In the genomic region with DNA sequence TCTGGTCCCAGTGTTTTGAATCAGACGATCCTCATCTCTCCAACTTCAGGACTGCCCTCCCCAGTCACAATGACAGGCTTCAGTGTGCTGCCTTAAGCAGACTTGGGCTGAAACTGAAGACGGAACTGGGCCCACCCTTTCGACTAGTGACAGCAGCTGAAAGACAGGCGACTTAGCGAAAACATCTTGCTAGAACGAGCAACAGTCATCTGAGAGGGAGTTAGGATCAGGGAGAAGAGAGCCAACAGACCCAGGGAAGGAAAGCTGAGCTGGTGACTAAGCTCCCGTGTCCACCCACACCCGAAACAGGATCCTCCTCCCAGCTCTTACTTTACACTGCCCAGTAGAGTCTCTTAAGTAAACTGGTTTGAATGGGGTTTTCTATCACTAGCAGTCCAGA, we compare ENCODE assay signal across 17 mouse cellular contexts.
DNase-seq lines count a peak whose midpoint lies in the region; ATAC-seq and TF ChIP-seq lines count a peak whose summit lies in the region.
"Had no signal": no experiment of that assay in that cellular context is flagged by ENCODE, and none has a peak within 500 bp of the region (broad histone marks: within the 10 kb centered on the region; RNA-seq: fewer than 3 reads in every experiment).

No protein-coding gene starts in this region.

- no peak overlapping the region for H3K4me2 ChIP-seq in kidney, embryonic 14.5 days (replicated peaks; ENCODE audit: low read depth, low read length)
- no peak overlapping the region for H3K4me2 ChIP-seq in lung, postnatal 0 days (replicated peaks; ENCODE audit: low read depth, low read length)
- H3K4me2 ChIP-seq: forebrain, embryonic 13.5 days; heart, embryonic 13.5 days had no signal

- no peak for TF ChIP-seq EP300 in lung, postnatal 0 days (IDR thresholded peaks at IDR 0.05)

- no peak overlapping the region for H3K4me3 ChIP-seq in kidney, embryonic 14.5 days (ENCODE audit: low read length)
- no peak overlapping the region for H3K4me3 ChIP-seq in lung, postnatal 0 days (ENCODE audit: low read depth, low read length)
- H3K4me3 ChIP-seq: forebrain, embryonic 13.5 days; heart, embryonic 13.5 days had no signal

- no peaks in the 10 kb centered on the region for H3K4me1 ChIP-seq in kidney, embryonic 14.5 days (ENCODE audit: control insufficient read depth, insufficient read depth, low read length)
- H3K4me1 ChIP-seq in lung, postnatal 0 days (ENCODE audit: insufficient read depth, low read depth, low read length): no peaks in the 10 kb centered on the region
- H3K4me1 ChIP-seq: heart, embryonic 13.5 days had no signal

- no peak for DNase-seq in kidney, postnatal 25 days
- DNase-seq in right cerebral cortex, adult 18-20 months: peak; percentile 24
- DNase-seq in right cerebral cortex, postnatal 14 days: no peak
- peak; percentile 69 for DNase-seq in gastrocnemius, adult 18-20 months (ENCODE audit: low spot score)
- peak; percentile 84 for DNase-seq in skeletal muscle tissue, adult 2 months (ENCODE audit: low read depth, low spot score)
- DNase-seq in ovary, adult 18-20 months (ENCODE audit: low spot score): no peak
- DNase-seq in lung, postnatal 0 days (ENCODE audit: low spot score): no peak
- DNase-seq: adrenal gland, postnatal 10 days; cerebellum, adult 2 months; heart, postnatal 4 days; kidney, adult 9 months; midbrain, embryonic 14.5 days had no signal

- H3K27ac ChIP-seq in kidney, embryonic 14.5 days (ENCODE audit: low read depth, low read length): no peak overlapping the region
- no peak overlapping the region for H3K27ac ChIP-seq in lung, postnatal 0 days (ENCODE audit: low read length)
- H3K27ac ChIP-seq: forebrain, embryonic 13.5 days; heart, embryonic 13.5 days; macrophage; stomach, postnatal 0 days had no signal

- H3K9me3 ChIP-seq in kidney, embryonic 14.5 days (ENCODE audit: control insufficient read depth, low read length): no peaks in the 10 kb centered on the region
- H3K9me3 ChIP-seq in lung, postnatal 0 days (ENCODE audit: low read length): no peaks in the 10 kb centered on the region
- H3K9me3 ChIP-seq: forebrain, embryonic 13.5 days; heart, embryonic 13.5 days had no signal

- WGBS in kidney, embryonic 14.5 days: 41% methylated on average over 8 of the region's 8 CpGs
- WGBS in lung, postnatal 0 days: 69% methylated on average over 8 of the region's 8 CpGs

- H3K9ac ChIP-seq in kidney, embryonic 14.5 days (ENCODE audit: low read depth, low read length): no peak overlapping the region
- H3K9ac ChIP-seq in lung, postnatal 0 days (replicated peaks; ENCODE audit: low read depth): no peak overlapping the region
- H3K9ac ChIP-seq: forebrain, embryonic 13.5 days; heart, embryonic 13.5 days had no signal

- ATAC-seq in kidney, embryonic 14.5 days (ENCODE audit: low FRiP score, low TSS enrichment): peak; percentile 86
- no peak for ATAC-seq in lung, postnatal 0 days
- ATAC-seq: forebrain, embryonic 13.5 days had no signal

- TF ChIP-seq CTCF in lung, postnatal 0 days (IDR thresholded peaks at IDR 0.05): no peak

- no peaks in the 10 kb centered on the region for H3K27me3 ChIP-seq in kidney, embryonic 14.5 days (ENCODE audit: control insufficient read depth, insufficient read depth, low read length)
- H3K27me3 ChIP-seq in lung, postnatal 0 days (replicated peaks; ENCODE audit: insufficient read depth, low read length): no peaks in the 10 kb centered on the region
- H3K27me3 ChIP-seq: forebrain, embryonic 13.5 days; heart, embryonic 13.5 days had no signal

- no peaks in the 10 kb centered on the region for H3K36me3 ChIP-seq in kidney, embryonic 14.5 days (ENCODE audit: control insufficient read depth, insufficient read depth, low read length)
- H3K36me3 ChIP-seq in lung, postnatal 0 days (ENCODE audit: insufficient read depth, low read length): no peaks in the 10 kb centered on the region
- H3K36me3 ChIP-seq: heart, embryonic 13.5 days had no signal

Comparison
In these comparisons a context has a peak if more than half of its experiments do, and no peak if none do; other contexts are left out.
1. DNase-seq: peak in right cerebral cortex, adult 18-20 months (single experiment), gastrocnemius, adult 18-20 months (single experiment) and skeletal muscle tissue, adult 2 months (single experiment); none in kidney, postnatal 25 days (0 of 2), right cerebral cortex, postnatal 14 days (single experiment), ovary, adult 18-20 months (single experiment) and lung, postnatal 0 days (single experiment).